Mouse (Mus musculus): ENCODE data around the gene Fam216a.

DNA sequence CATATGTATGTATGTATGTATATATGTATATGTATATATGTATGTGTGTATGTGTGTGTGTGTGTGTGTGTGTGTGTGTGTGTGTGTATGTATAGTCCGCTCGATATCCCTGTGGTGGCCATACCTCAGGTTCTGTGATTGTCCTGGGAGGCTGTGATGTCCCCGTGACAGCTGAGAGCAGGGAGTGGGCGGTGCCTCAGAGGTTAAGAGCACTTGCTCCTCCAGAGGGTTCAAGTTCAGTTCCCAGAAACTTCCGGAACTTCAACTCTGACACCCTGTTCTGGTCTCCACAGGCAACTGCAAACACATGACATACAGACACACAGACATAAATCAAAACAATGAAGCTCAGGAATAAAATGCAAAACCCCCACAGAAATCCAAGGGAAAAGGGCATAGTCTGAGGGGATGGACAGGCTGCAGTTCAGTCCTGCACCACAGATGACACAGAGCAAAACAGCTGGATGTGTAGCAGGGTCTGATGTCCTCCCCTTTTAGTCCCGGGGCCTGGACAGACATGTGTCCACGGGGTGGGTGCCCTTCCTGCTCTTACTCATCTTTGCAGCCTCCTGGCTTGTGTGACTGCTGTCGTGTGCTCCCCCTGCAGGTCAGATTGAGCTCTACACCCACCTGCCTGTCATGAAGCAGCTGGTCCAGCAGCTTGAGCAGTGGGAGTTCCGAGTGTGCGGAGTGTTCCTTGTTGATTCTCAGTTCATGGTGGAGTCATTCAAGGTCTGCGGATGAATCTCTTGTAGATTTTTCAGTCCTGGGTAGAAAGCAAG is 7.4 kb upstream of the Fam216a start:
- peak; percentile 96 for TF ChIP-seq CTCF (IDR thresholded peaks at IDR 0.05; ENCODE audit: low read depth)
- TF ChIP-seq EP300 (IDR thresholded peaks at IDR 0.05; ENCODE audit: low read depth) = no peak

Data from liver, postnatal 0 days (tissue).